Mouse (Mus musculus) spleen, adult 10 weeks (tissue): ENCODE measurements around the gene Slc47a1. TPM values are rescaled to one million over a fixed set of nuclear protein-coding genes. Genes with fewer than 3 reads are reported as not detected.

Experiments used
- polyA plus RNA-seq: library from polyadenylated mRNA; stranded (reverse); fragments of 350-450 nt; fragmentation: Illumina TruSeq; extraction: RNeasy Lipid Tissue Mini Kit (QIAGEN cat#74804); gene quantifications from one replicate; pipeline ENCODE4 v1.2.3, GENCODE M21; 2015; ENCODE audit warnings: low replicate concordance; ENCODE audit not compliant: insufficient read depth

Gene Slc47a1
- not detected for polyA plus RNA-seq

DNA sequence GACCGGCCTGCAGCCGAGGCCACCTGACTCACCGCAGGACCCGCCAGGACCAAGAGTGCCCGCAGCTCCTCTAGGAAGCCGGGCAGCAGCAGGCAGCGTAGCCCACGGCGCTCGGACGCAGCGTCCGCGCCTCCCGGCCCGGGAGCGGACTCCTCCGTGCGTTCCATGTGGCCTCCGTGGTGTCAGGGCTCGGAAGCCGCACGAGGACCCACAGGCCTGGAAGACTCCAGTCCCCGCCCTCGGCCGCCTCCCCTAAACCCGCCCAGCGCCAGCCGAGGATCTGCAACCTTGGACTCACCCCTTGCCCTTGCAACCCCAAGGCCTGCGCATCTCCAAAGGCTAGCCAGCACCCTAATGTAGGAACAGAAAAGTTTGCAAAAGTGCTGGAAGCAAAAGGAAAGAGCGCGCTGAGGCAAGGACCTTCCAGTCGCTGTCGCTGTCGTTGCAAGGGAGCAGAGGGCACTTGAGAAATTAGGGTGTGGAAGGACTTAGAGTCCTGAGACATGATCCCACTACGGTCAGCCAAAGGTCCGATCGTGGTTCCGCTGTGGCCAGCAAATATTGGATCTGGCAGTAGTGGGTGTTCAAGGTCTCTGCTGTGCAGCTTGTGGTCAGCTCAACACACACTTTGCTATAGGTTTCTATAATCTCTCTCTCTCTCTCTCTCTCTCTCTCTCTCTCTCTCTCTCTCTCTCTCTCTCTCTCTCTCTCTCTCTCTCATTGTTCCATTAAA is at the start of gene Slc47a1:
Gene Slc47a1 (minus strand): TSS at position 465 of the 733 bp plus-strand sequence.

DNA sequence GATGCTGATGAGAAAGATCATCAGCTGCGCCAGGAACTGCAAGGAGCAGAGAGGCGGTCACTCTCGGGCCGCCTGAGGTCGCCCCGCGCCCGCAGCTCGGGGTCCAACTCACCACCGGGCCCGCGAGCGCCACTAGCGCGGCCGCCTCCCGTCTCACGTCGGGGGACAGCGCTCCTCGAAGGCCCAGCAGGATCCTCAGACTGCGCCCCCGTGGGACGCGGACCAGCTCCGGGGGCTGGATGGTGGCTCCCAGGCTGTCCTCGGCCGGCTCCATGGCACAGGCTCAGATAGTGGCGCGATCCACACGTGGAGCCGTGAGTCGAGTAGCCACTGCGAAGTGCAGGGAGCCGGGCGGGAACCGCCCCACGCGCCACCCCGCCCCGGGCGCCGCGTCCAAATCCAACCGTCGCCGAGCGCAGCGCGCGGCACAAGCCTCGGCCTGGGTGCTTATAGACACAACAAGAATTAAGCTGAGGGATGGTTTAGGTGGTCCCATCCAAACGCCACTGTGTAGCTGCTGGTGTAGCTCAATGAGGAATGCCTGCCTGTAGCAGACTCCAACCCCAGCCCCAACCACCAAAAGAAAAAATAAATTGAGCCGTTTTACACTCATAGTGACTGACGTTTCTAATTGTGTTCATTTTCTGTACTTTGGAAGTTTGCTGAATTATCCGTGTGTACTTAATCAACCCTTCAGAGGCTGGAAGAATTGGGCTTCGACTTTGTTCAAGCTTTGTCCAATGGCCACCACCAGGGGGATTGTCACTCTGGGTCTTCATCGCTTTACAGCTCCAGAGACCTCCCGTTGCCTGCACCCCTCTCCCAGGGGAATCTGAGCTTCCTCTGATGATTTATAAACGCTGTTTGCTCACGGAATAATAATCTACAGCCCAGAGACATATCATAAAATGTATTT is 35.4 kb downstream of the Slc47a1 start, which contains the start of gene Slc47a2:
Gene Slc47a2 (minus strand): TSS at position 356 of the 916 bp plus-strand sequence.

Other genes starting within 250 kb of the Slc47a1 start
- 32.6 TPM for gene Usp22, start 203.3 kb downstream of the Slc47a1 start, polyA plus RNA-seq
- gene Aldh3a1, start 170.8 kb downstream of the Slc47a1 start, polyA plus RNA-seq = 1.9 TPM
- gene Aldh3a2, start 110.9 kb downstream of the Slc47a1 start, polyA plus RNA-seq = 57.8 TPM
- not detected for gene Slc47a2, start 35.5 kb downstream of the Slc47a1 start, polyA plus RNA-seq
- gene Rnf112, start 75.8 kb upstream of the Slc47a1 start, polyA plus RNA-seq = not detected
- 8.8 TPM for gene Mfap4, start 107.1 kb upstream of the Slc47a1 start, polyA plus RNA-seq
- gene Mapk7, start 116.1 kb upstream of the Slc47a1 start, polyA plus RNA-seq = 11.6 TPM
- gene B9d1, start 126.8 kb upstream of the Slc47a1 start, polyA plus RNA-seq = 1.3 TPM
- gene Epn2, start 201.3 kb upstream of the Slc47a1 start, polyA plus RNA-seq = 14.1 TPM